ENCODE assay signal across 21 mouse cellular contexts in the genomic region with DNA sequence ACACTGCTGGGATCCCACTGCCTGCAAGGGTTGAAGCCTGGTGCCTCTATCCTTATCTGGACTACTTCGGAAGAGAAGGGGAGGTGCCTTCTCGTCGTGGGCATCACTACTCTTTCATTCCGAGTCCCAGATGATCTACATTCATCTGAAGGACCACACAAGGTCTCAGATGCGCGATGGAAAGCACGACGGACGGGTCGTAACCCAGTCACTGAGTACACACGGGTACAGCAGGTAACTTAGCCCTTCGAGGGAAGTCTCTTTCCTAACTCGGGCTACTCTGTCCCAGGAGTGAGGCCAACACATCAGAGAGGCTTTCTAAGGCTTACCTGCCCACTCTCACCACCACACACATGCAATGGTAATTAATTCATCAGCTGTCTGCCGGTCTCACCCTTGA. TPM values are rescaled to one million over a fixed set of nuclear protein-coding genes. Genes with fewer than 3 reads are reported as not detected.
DNase-seq lines count a peak whose midpoint lies in the region; ATAC-seq and TF ChIP-seq lines count a peak whose summit lies in the region.
"Had no signal": no experiment of that assay in that cellular context is flagged by ENCODE, and none has a peak within 500 bp of the region (broad histone marks: within the 10 kb centered on the region; RNA-seq: fewer than 3 reads in every experiment).

No protein-coding gene starts in this region.

- WGBS in heart, postnatal 0 days: 77% methylated on average over 14 of the region's 14 CpGs

- TF ChIP-seq CTCF in gastrocnemius, adult 2 months (IDR thresholded peaks at IDR 0.05): no peak
- no peak for TF ChIP-seq CTCF in heart, postnatal 0 days (IDR thresholded peaks at IDR 0.05; ENCODE audit: low read depth)
- TF ChIP-seq CTCF in ES-Bruce4 (IDR thresholded peaks at IDR 0.05; ENCODE audit: low read depth, low read length): no peak

- H3K9me3 ChIP-seq in heart, postnatal 0 days (replicated peaks; ENCODE audit: control insufficient read depth, low read length): no peaks in the 10 kb centered on the region
- no peaks in the 10 kb centered on the region for H3K9me3 ChIP-seq in ES-Bruce4 (replicated peaks; ENCODE audit: control insufficient read depth, insufficient read depth, low read length, poor library complexity, severe bottlenecking)
- H3K9me3 ChIP-seq: embryonic facial prominence, embryonic 13.5 days; heart, embryonic 13.5 days; hindbrain, embryonic 10.5 days had no signal

- no peak for TF ChIP-seq POLR2A in ES-Bruce4 (IDR thresholded peaks at IDR 0.05; ENCODE audit: insufficient read depth, low read length)

- H3K4me3 ChIP-seq in gastrocnemius, adult 2 months: peak overlapping the region; percentile 64
- no peak overlapping the region for H3K4me3 ChIP-seq in heart, postnatal 0 days (ENCODE audit: low read depth, low read length)
- peak overlapping the region; percentile 14; the same call in 1 of the 2 replicates for H3K4me3 ChIP-seq in ES-Bruce4 (ENCODE audit: low read depth, low read length)
- no peak overlapping the region for H3K4me3 ChIP-seq in brown adipose tissue, adult 24 weeks (ENCODE audit: insufficient read depth, low read depth, low read length)
- H3K4me3 ChIP-seq: embryonic facial prominence, embryonic 13.5 days; heart, embryonic 13.5 days; hindbrain, embryonic 10.5 days had no signal

- H3K27me3 ChIP-seq in heart, postnatal 0 days (ENCODE audit: control insufficient read depth, insufficient read depth, low read length): no peaks in the 10 kb centered on the region
- H3K27me3 ChIP-seq in ES-Bruce4 (ENCODE audit: control insufficient read depth, insufficient read depth, low read length, poor library complexity, severe bottlenecking): no peaks in the 10 kb centered on the region
- H3K27me3 ChIP-seq: CH12.LX; embryonic facial prominence, embryonic 13.5 days; heart, embryonic 13.5 days; Patski had no signal

- ATAC-seq in heart, postnatal 0 days (ENCODE audit: insufficient read depth, low read depth): no peak
- ATAC-seq: activated CD4-positive, CD25-positive, alpha-beta regulatory T cell, adult 4 months; forebrain, embryonic 14.5 days; intestine, embryonic 16.5 days; Patski had no signal

- no peak overlapping the region for H3K9ac ChIP-seq in heart, postnatal 0 days (replicated peaks; ENCODE audit: low read depth, low read length)
- H3K9ac ChIP-seq in ES-Bruce4 (ENCODE audit: low read depth, poor library complexity, severe bottlenecking): no peak overlapping the region
- H3K9ac ChIP-seq: embryonic facial prominence, embryonic 13.5 days; hindbrain, embryonic 14.5 days had no signal

- peaks cover 43% of the 10 kb centered on the region for H3K4me1 ChIP-seq in heart, postnatal 0 days (ENCODE audit: control insufficient read depth, insufficient read depth)
- H3K4me1 ChIP-seq in ES-Bruce4 (ENCODE audit: control insufficient read depth, insufficient read depth, low read length): peaks cover 13% of the 10 kb centered on the region
- peaks cover 18% of the 10 kb centered on the region for H3K4me1 ChIP-seq in brown adipose tissue, adult 24 weeks (ENCODE audit: control insufficient read depth, insufficient read depth, insufficient read length, low read length)

- 0 out of 2 replicates have a peak, but pooled peaks cover 3% of the 10 kb centered on the region for H3K36me3 ChIP-seq in heart, postnatal 0 days (replicated peaks; ENCODE audit: control insufficient read depth, insufficient read depth, low read length)
- no peaks in the 10 kb centered on the region for H3K36me3 ChIP-seq in ES-Bruce4 (ENCODE audit: control insufficient read depth, insufficient read depth, low read length, poor library complexity, severe bottlenecking)
- H3K36me3 ChIP-seq: embryonic facial prominence, embryonic 13.5 days; heart, embryonic 13.5 days; hindbrain, embryonic 10.5 days had no signal

- intact Hi-C loops in gastrocnemius, adult 2 months (cut with DNase I): loop anchor here (1.0 to 5.0 kb wide), 4 partner anchors 52 to 325 kb away; no protein-coding TSS in a partner anchor
- intact Hi-C loops in heart, postnatal 25 days (cut with DNase I): loop anchor here (5.0 kb wide), 2 partner anchors 100 to 215 kb away; no protein-coding TSS in a partner anchor

- no peak for TF ChIP-seq EP300 in heart, postnatal 0 days (IDR thresholded peaks at IDR 0.05; ENCODE audit: low read depth)
- TF ChIP-seq EP300 in ES-Bruce4 (IDR thresholded peaks at IDR 0.05; ENCODE audit: insufficient read depth, low read depth, low read length): no peak

- no peak overlapping the region for H3K4me2 ChIP-seq in heart, postnatal 0 days (ENCODE audit: low read depth, low read length)
- H3K4me2 ChIP-seq: embryonic facial prominence, embryonic 13.5 days; heart, embryonic 13.5 days; hindbrain, embryonic 14.5 days had no signal

- no peak for DNase-seq in gastrocnemius, adult 2 months
- DNase-seq in gastrocnemius, adult 18-20 months (ENCODE audit: low spot score): no peak
- no peak for DNase-seq in heart, postnatal 0 days (ENCODE audit: low spot score)
- DNase-seq in heart, postnatal 25 days (ENCODE audit: low spot score): no peak
- DNase-seq in testis, postnatal 14 days (ENCODE audit: low spot score): no peak
- DNase-seq: adrenal gland, postnatal 14 days; cerebellum, adult 18-20 months; cerebellum, adult 9-11 months; cerebellum, postnatal 36 days; kidney, adult 2 months had no signal

- H3K27ac ChIP-seq in gastrocnemius, adult 2 months: peak overlapping the region; percentile 90
- peak overlapping the region; percentile 92; the same call in 1 of the 2 replicates for H3K27ac ChIP-seq in heart, postnatal 0 days (ENCODE audit: low read depth)
- no peak overlapping the region; the same call in 1 of the 2 replicates for H3K27ac ChIP-seq in ES-Bruce4 (ENCODE audit: insufficient read depth, low read length)
- peak overlapping the region; percentile 97 for H3K27ac ChIP-seq in brown adipose tissue, adult 24 weeks (replicated peaks; ENCODE audit: low read depth, low read length)
- H3K27ac ChIP-seq: embryonic facial prominence, embryonic 13.5 days; heart, embryonic 13.5 days; hindbrain, embryonic 10.5 days; hindbrain, embryonic 14.5 days had no signal

RNA-seq across cellular contexts. Expression of gene Cradd, which starts 6.8 kb away (rescaled TPM):
- 1 to 10 TPM; 8.6 to 9.8 TPM for total RNA-seq in gastrocnemius, adult 2 months (2021)
- total RNA-seq in gastrocnemius, adult 18-20 months (2021): 10 to 100 TPM in 1 of 2 experiments, 1 to 10 TPM in 1; 9.5 to 11.3 TPM
- 20.1 and 21.1 TPM in 2 replicates for total RNA-seq in heart, postnatal 0 days (2014; rRNA removed; ENCODE audit: low replicate concordance)
- 11.6 and 12.2 TPM in 2 replicates for polyA plus RNA-seq in heart, postnatal 0 days (2015; fragmentation: Nextera tagmentation; extraction: Ambion mirVana)
- 1 to 10 TPM; 7.9 to 9.3 TPM for total RNA-seq in heart, postnatal 25 days (2021)
- polyA plus RNA-seq in ES-Bruce4 (2011; ENCODE audit: insufficient read depth, insufficient read length, low read depth, missing spikeins): 18.4 and 21.9 TPM in 2 replicates
- 6.2 and 6.5 TPM in 2 replicates for polyA plus RNA-seq in brown adipose tissue, adult 24 weeks (2012; ENCODE audit: insufficient read depth, insufficient read length, missing spikeins)

Comparison
In these comparisons a context has a peak if more than half of its experiments do, and no peak if none do; other contexts are left out.
1. H3K4me3 ChIP-seq: peak in gastrocnemius, adult 2 months (single experiment) and ES-Bruce4 (single experiment); none in heart, postnatal 0 days (single experiment) and brown adipose tissue, adult 24 weeks (single experiment).